Mouse (Mus musculus): ENCODE results near the gene Treh.

Treh gene

GRCm38 (mm10) chr9:44734524-44735494 lies 61.8 kb downstream of the Treh start, which contains the start of gene Phldb1:
Phldb1 (minus strand) TSS chr9:44735198.
- peak; percentile 79 to 84 for DNase-seq (ENCODE audit: low spot score in 2 of 2)

GRCm38 (mm10) chr9:44735886-44736285 lies 62.9 kb downstream of the Treh start:
- no peak for DNase-seq (ENCODE audit: low spot score in 2 of 2)
